Mouse (Mus musculus): Measurements from ENCODE around the gene R3hdm4.
A peak's percentile ranks its signal among the peaks of the same experiment; 100 is the strongest.
"Not testable (repeated sequence)": the region's sequence is repeated elsewhere in the genome, so short reads cannot be mapped to it uniquely, and the experiment has no call there.

Gene R3hdm4

GRCm38 (mm10) chr10:79897316-79898245 is 23.4 kb downstream of the R3hdm4 start:
- no peak for DNase-seq

GRCm38 (mm10) chr10:79896814-79897213 is 24.2 kb downstream of the R3hdm4 start:
- peak in 1 of 2 experiments; percentile 80 for DNase-seq

GRCm38 (mm10) chr10:79896306-79896705 is 24.7 kb downstream of the R3hdm4 start:
- peak in 1 of 2 experiments; percentile 78 for DNase-seq

- peak; percentile 81 to 88 for DNase-seq
Measured at GRCm38 (mm10) chr10:79892451-79893118, 28.4 kb downstream of the R3hdm4 start.

- no peak for DNase-seq
Measured at GRCm38 (mm10) chr10:79890670-79891069, 30.3 kb downstream of the R3hdm4 start, which contains the start of gene Cfd. Gene Cfd, plus strand, starts transcription at chr10:79890853.

GRCm38 (mm10) chr10:79889386-79889785 is 31.6 kb downstream of the R3hdm4 start:
- no peak for DNase-seq

GRCm38 (mm10) chr10:79886611-79887010 is 34.4 kb downstream of the R3hdm4 start:
- DNase-seq, result no peak

- DNase-seq, result no peak
Measured at GRCm38 (mm10) chr10:79886054-79886453, 35.0 kb downstream of the R3hdm4 start, which contains the start of gene Elane. Gene Elane, plus strand, starts transcription at chr10:79886247.

- not testable (repeated sequence) for DNase-seq
Measured at GRCm38 (mm10) chr10:79884938-79885337, 36.1 kb downstream of the R3hdm4 start.

- DNase-seq, result peak; percentile 54 to 81
Measured at GRCm38 (mm10) chr10:79884446-79884845, 36.6 kb downstream of the R3hdm4 start.

GRCm38 (mm10) chr10:79883297-79884084 is 37.5 kb downstream of the R3hdm4 start:
- peak; percentile 80 to 87 for DNase-seq

- DNase-seq, result no peak
Measured at GRCm38 (mm10) chr10:79881981-79882380, 39.0 kb downstream of the R3hdm4 start.

GRCm38 (mm10) chr10:79880721-79881120 is 40.3 kb downstream of the R3hdm4 start:
- no peak for DNase-seq

- DNase-seq, result no peak
Measured at GRCm38 (mm10) chr10:79879527-79879926, 41.5 kb downstream of the R3hdm4 start.

- DNase-seq, result peak; percentile 61 to 69
Measured at GRCm38 (mm10) chr10:79877757-79878156, 43.3 kb downstream of the R3hdm4 start.

- DNase-seq, result no peak
Measured at GRCm38 (mm10) chr10:79877174-79877573, 43.8 kb downstream of the R3hdm4 start.

GRCm38 (mm10) chr10:79874290-79874862 is 46.6 kb downstream of the R3hdm4 start, which contains the start of the genes Prtn3 and Plppr3:
Gene Prtn3, plus strand, starts transcription at chr10:79874476.
Gene Plppr3, minus strand, starts transcription at chr10:79874634.
- DNase-seq, result peak; percentile 47 to 54

GRCm38 (mm10) chr10:79873715-79874289 is 47.2 kb downstream of the R3hdm4 start:
- DNase-seq, result no peak

GRCm38 (mm10) chr10:79873313-79873712 is 47.7 kb downstream of the R3hdm4 start:
- no peak for DNase-seq

GRCm38 (mm10) chr10:79872862-79873261 is 48.1 kb downstream of the R3hdm4 start:
- no peak for DNase-seq

GRCm38 (mm10) chr10:79871845-79872244 is 49.2 kb downstream of the R3hdm4 start:
- no peak for DNase-seq

- no peak for DNase-seq
Measured at GRCm38 (mm10) chr10:79866601-79867000, 54.4 kb downstream of the R3hdm4 start.
